ENCODE assay signal across 12 mouse cellular contexts in genomic region chr13:44755434-44755833, GRCm38 (mm10). TPM values are rescaled to one million over a fixed set of nuclear protein-coding genes. Genes with fewer than 3 reads are reported as not detected.
A peak's percentile ranks its signal among the peaks of the same experiment; 100 is the strongest.
DNase-seq lines count a peak whose midpoint lies in the region; ATAC-seq lines count a peak whose summit lies in the region.
"Had no signal": no experiment of that assay in that cellular context is flagged by ENCODE, and none has a peak within 500 bp of the region (broad histone marks: within the 10 kb centered on the region; RNA-seq: fewer than 3 reads in every experiment).

No protein-coding gene starts in this region.

- DNase-seq in heart, adult 18-20 months: no peak
- peak; percentile 76 for DNase-seq in ZHBTc4 (ENCODE audit: low read depth, low spot score)
- DNase-seq in forebrain, embryonic 14.5 days (ENCODE audit: low spot score): peak; percentile 54
- no peak for DNase-seq in adrenal gland, postnatal 14 days
- DNase-seq in cerebellum, adult 18-20 months: no peak
- DNase-seq in right cerebral cortex, adult 18-20 months: no peak
- DNase-seq: cerebellum, postnatal 10 days; heart, postnatal 14 days; lung, postnatal 10 days had no signal

- no peaks in the 10 kb centered on the region for H3K27me3 ChIP-seq in heart, embryonic 16.5 days (ENCODE audit: control insufficient read depth, insufficient read depth, low read length)
- no peaks in the 10 kb centered on the region for H3K27me3 ChIP-seq in forebrain, embryonic 14.5 days (replicated peaks; ENCODE audit: control insufficient read depth, insufficient read depth, low read length)
- H3K27me3 ChIP-seq in midbrain, embryonic 12.5 days: no peaks in the 10 kb centered on the region

- H3K9ac ChIP-seq in heart, embryonic 16.5 days (ENCODE audit: low read length): no peak overlapping the region
- 0 out of 2 replicates have a peak overlapping the region, but pooled peaks have one; percentile 6 for H3K9ac ChIP-seq in forebrain, embryonic 14.5 days (ENCODE audit: low read length)
- H3K9ac ChIP-seq in midbrain, embryonic 12.5 days (replicated peaks): no peak overlapping the region

- H3K9me3 ChIP-seq in heart, embryonic 16.5 days (replicated peaks; ENCODE audit: control insufficient read depth, low read length): no peaks in the 10 kb centered on the region
- H3K9me3 ChIP-seq in forebrain, embryonic 14.5 days (replicated peaks; ENCODE audit: control insufficient read depth, low read length): no peaks in the 10 kb centered on the region
- no peaks in the 10 kb centered on the region for H3K9me3 ChIP-seq in midbrain, embryonic 12.5 days

- no peak overlapping the region for H3K4me2 ChIP-seq in heart, embryonic 16.5 days (ENCODE audit: low read depth, low read length)
- no peak overlapping the region for H3K4me2 ChIP-seq in forebrain, embryonic 14.5 days (ENCODE audit: low read length)
- peak overlapping the region; percentile 6 for H3K4me2 ChIP-seq in midbrain, embryonic 12.5 days (replicated peaks)

- no peak for ATAC-seq in heart, embryonic 16.5 days (replicated peaks; ENCODE audit: extremely low read depth, insufficient read depth, low FRiP score)
- no peak for ATAC-seq in forebrain, embryonic 14.5 days
- peak; percentile 62; the same call in 1 of the 2 replicates for ATAC-seq in midbrain, embryonic 12.5 days (ENCODE audit: low FRiP score, low read depth)
- ATAC-seq: activated CD4-positive, CD25-positive, alpha-beta regulatory T cell, adult 4 months had no signal

- peaks cover 15% of the 10 kb centered on the region for H3K4me1 ChIP-seq in heart, embryonic 16.5 days (ENCODE audit: control insufficient read depth, insufficient read depth, low read length)
- peaks cover 35% of the 10 kb centered on the region for H3K4me1 ChIP-seq in forebrain, embryonic 14.5 days (ENCODE audit: control insufficient read depth, insufficient read depth, low read length)
- H3K4me1 ChIP-seq in midbrain, embryonic 12.5 days: peaks cover 52% of the 10 kb centered on the region

- H3K36me3 ChIP-seq in heart, embryonic 16.5 days (ENCODE audit: control insufficient read depth, insufficient read depth): no peaks in the 10 kb centered on the region
- H3K36me3 ChIP-seq in forebrain, embryonic 14.5 days (ENCODE audit: control insufficient read depth, insufficient read depth, low read length): no peaks in the 10 kb centered on the region
- no peaks in the 10 kb centered on the region for H3K36me3 ChIP-seq in midbrain, embryonic 12.5 days

- no peak overlapping the region for H3K4me3 ChIP-seq in heart, embryonic 16.5 days (ENCODE audit: low read length)
- H3K4me3 ChIP-seq in forebrain, embryonic 14.5 days (ENCODE audit: low read depth, low read length): no peak overlapping the region
- H3K4me3 ChIP-seq in midbrain, embryonic 12.5 days: no peak overlapping the region

- 31% methylated on average over 5 of the region's 5 CpGs for WGBS in heart, embryonic 16.5 days
- 3% methylated on average over 5 of the region's 5 CpGs for WGBS in forebrain, embryonic 14.5 days
- WGBS in midbrain, embryonic 12.5 days: 2% methylated on average over 5 of the region's 5 CpGs

- 0 out of 2 replicates have a peak overlapping the region, but pooled peaks have one; percentile 7 for H3K27ac ChIP-seq in heart, embryonic 16.5 days (ENCODE audit: low read length)
- H3K27ac ChIP-seq in forebrain, embryonic 14.5 days (ENCODE audit: low read depth, low read length): peak overlapping the region; percentile 54
- H3K27ac ChIP-seq in midbrain, embryonic 12.5 days (replicated peaks): peak overlapping the region; percentile 72

RNA-seq across cellular contexts. Expression of gene Jarid2, which starts 26.2 kb away (rescaled TPM):
- polyA plus RNA-seq in heart, embryonic 16.5 days (2015; fragmentation: Nextera tagmentation; extraction: Ambion mirVana): 21.6 and 22.1 TPM in 2 replicates
- 10 to 100 TPM; 15.8 to 16.6 TPM for total RNA-seq in heart, adult 18-20 months (2021)
- polyA plus RNA-seq in forebrain, embryonic 14.5 days (2014; fragmentation: Nextera tagmentation; extraction: Ambion mirVana): 16.4 and 20.5 TPM in 2 replicates
- 73.7 and 75.5 TPM in 2 replicates for polyA plus RNA-seq in midbrain, embryonic 12.5 days (2016; fragmentation: Nextera tagmentation; extraction: Ambion mirVana)
- 51.0 and 53.6 TPM in 2 replicates for total RNA-seq in adrenal gland, postnatal 14 days (2021)

Comparison
In these comparisons a context has a peak if more than half of its experiments do, and no peak if none do; other contexts are left out.
1. H3K27ac ChIP-seq: peak in every context shown above with its lines; median percentile 72 in midbrain, embryonic 12.5 days; 54 in forebrain, embryonic 14.5 days; 7 in heart, embryonic 16.5 days.
2. DNase-seq: peak in ZHBTc4 (single experiment) and forebrain, embryonic 14.5 days (single experiment); none in heart, adult 18-20 months (0 of 2), adrenal gland, postnatal 14 days (single experiment), cerebellum, adult 18-20 months (0 of 2) and right cerebral cortex, adult 18-20 months (single experiment).